Comparison of ENCODE assay signal across 20 mouse cellular contexts in genomic region chr8:86862837-86863236, GRCm38 (mm10). TPM values are rescaled to one million over a fixed set of nuclear protein-coding genes. Genes with fewer than 3 reads are reported as not detected.
DNase-seq lines count a peak whose midpoint lies in the region; ATAC-seq and TF ChIP-seq lines count a peak whose summit lies in the region.
"Had no signal": no experiment of that assay in that cellular context is flagged by ENCODE, and none has a peak within 500 bp of the region (broad histone marks: within the 10 kb centered on the region; RNA-seq: fewer than 3 reads in every experiment).

No protein-coding gene starts in this region.

- H3K9me3 ChIP-seq in heart, embryonic 15.5 days (replicated peaks) = no peaks in the 10 kb centered on the region
- no peaks in the 10 kb centered on the region for H3K9me3 ChIP-seq in midbrain, embryonic 11.5 days (ENCODE audit: control insufficient read depth, low read length)
- no peaks in the 10 kb centered on the region for H3K9me3 ChIP-seq in midbrain, embryonic 10.5 days (replicated peaks)
- H3K9me3 ChIP-seq: embryonic facial prominence, embryonic 10.5 days; hindbrain, embryonic 10.5 days; intestine, embryonic 15.5 days had no signal

- peaks cover 25% of the 10 kb centered on the region for H3K4me1 ChIP-seq in heart, embryonic 15.5 days (replicated peaks)
- H3K4me1 ChIP-seq in midbrain, embryonic 11.5 days (ENCODE audit: control insufficient read depth, insufficient read depth, low read length) = no peaks in the 10 kb centered on the region
- H3K4me1 ChIP-seq in midbrain, embryonic 10.5 days = 0 out of 2 replicates have a peak, but pooled peaks cover 3% of the 10 kb centered on the region
- H3K4me1 ChIP-seq: hindbrain, embryonic 10.5 days had no signal

- ATAC-seq in heart, embryonic 15.5 days (replicated peaks; ENCODE audit: insufficient number of reproducible peaks, insufficient read depth, low FRiP score, low read depth) = no peak
- ATAC-seq in midbrain, embryonic 11.5 days (ENCODE audit: low FRiP score) = no peak
- ATAC-seq in Patski = peak; percentile 94
- ATAC-seq: forebrain, embryonic 14.5 days; intestine, embryonic 15.5 days had no signal

- H3ac ChIP-seq in C2C12 (ENCODE audit: control insufficient read depth, insufficient read length, low read depth) = no peak overlapping the region

- no peaks in the 10 kb centered on the region for H3K27me3 ChIP-seq in heart, embryonic 15.5 days
- no peaks in the 10 kb centered on the region for H3K27me3 ChIP-seq in midbrain, embryonic 11.5 days (ENCODE audit: control insufficient read depth, insufficient read depth, low read length)
- no peaks in the 10 kb centered on the region for H3K27me3 ChIP-seq in midbrain, embryonic 10.5 days (ENCODE audit: low read depth, poor library complexity, severe bottlenecking)
- H3K27me3 ChIP-seq in C2C12 (ENCODE audit: control insufficient read depth, insufficient read depth, insufficient read length) (no peaks in the 10 kb centered on the region), Patski (no peaks in the 10 kb centered on the region)
- H3K27me3 ChIP-seq: CH12.LX; intestine, embryonic 15.5 days had no signal

- DNase-seq in heart, postnatal 10 days = no peak
- peak; percentile 26 for DNase-seq in midbrain, embryonic 11.5 days (ENCODE audit: low spot score, missing footprints)
- no peak for DNase-seq in midbrain, embryonic 10.5 days (ENCODE audit: low spot score)
- DNase-seq in Patski (ENCODE audit: low read depth, low spot score) = no peak
- DNase-seq in testis, postnatal 14 days (ENCODE audit: low spot score) = no peak
- no peak for DNase-seq in kidney, postnatal 10 days
- DNase-seq: adrenal gland, adult 2 months; adrenal gland, postnatal 25 days; cerebellum, adult 2 months; cerebellum, postnatal 10 days; heart, adult 18-20 months; kidney, adult 2 months had no signal

- H3K27ac ChIP-seq in heart, embryonic 15.5 days = peak overlapping the region; percentile 25
- no peak overlapping the region for H3K27ac ChIP-seq in midbrain, embryonic 11.5 days (ENCODE audit: low read depth, low read length)
- H3K27ac ChIP-seq in midbrain, embryonic 10.5 days (replicated peaks) = no peak overlapping the region
- H3K27ac ChIP-seq: embryonic facial prominence, embryonic 10.5 days; hindbrain, embryonic 10.5 days; hindbrain, embryonic 14.5 days; intestine, embryonic 15.5 days had no signal

- H3K79me2 ChIP-seq in C2C12 (ENCODE audit: control insufficient read depth, insufficient read depth) = peaks cover 92% of the 10 kb centered on the region

- WGBS in heart, embryonic 15.5 days = 31% methylated on average over 4 of the region's 4 CpGs
- 90% methylated on average over 4 of the region's 4 CpGs for WGBS in midbrain, embryonic 11.5 days
- WGBS in midbrain, embryonic 10.5 days = 93% methylated on average over 4 of the region's 4 CpGs

- CTCF ChIA-PET in Patski (lab: Charles Lee) = interaction anchor here (1.1 kb wide), 1 partner anchor 14 kb away, joined by 4 read pairs; no protein-coding TSS in a partner anchor

- peaks cover 50% of the 10 kb centered on the region for H3K79me3 ChIP-seq in C2C12 (ENCODE audit: low read depth)

- in situ Hi-C loops in Patski (cut with MboI; ENCODE audit: low pct_unique_long_range_greater_than_20kb) = no loop called here

- H3K9ac ChIP-seq in heart, embryonic 15.5 days = no peak overlapping the region
- H3K9ac ChIP-seq in midbrain, embryonic 11.5 days (ENCODE audit: low read length) = no peak overlapping the region
- H3K9ac ChIP-seq: hindbrain, embryonic 14.5 days; intestine, embryonic 15.5 days had no signal

- no peak overlapping the region for H3K4me3 ChIP-seq in heart, embryonic 15.5 days
- H3K4me3 ChIP-seq in midbrain, embryonic 11.5 days (ENCODE audit: low read depth, low read length) = no peak overlapping the region
- no peak overlapping the region for H3K4me3 ChIP-seq in midbrain, embryonic 10.5 days
- H3K4me3 ChIP-seq in C2C12 (ENCODE audit: insufficient read depth, poor library complexity, severe bottlenecking) = no peak overlapping the region
- H3K4me3 ChIP-seq: embryonic facial prominence, embryonic 10.5 days; hindbrain, embryonic 10.5 days; intestine, embryonic 15.5 days had no signal

- no peak for TF ChIP-seq CTCF in C2C12 (IDR thresholded peaks at IDR 0.05; ENCODE audit: control insufficient read depth, insufficient read depth, insufficient read length)
- TF ChIP-seq CTCF in Patski (IDR thresholded peaks at IDR 0.05) = no peak

- POLR2A ChIA-PET in Patski (lab: Charles Lee) = interaction anchor here (1.6 kb wide), 1 partner anchor 14 kb away, joined by 3 read pairs; no protein-coding TSS in a partner anchor

- intact Hi-C loops in heart, postnatal 10 days (cut with DNase I) = no loop called here

- 0 out of 2 replicates have a peak, but pooled peaks cover 8% of the 10 kb centered on the region for H3K36me3 ChIP-seq in heart, embryonic 15.5 days
- H3K36me3 ChIP-seq in midbrain, embryonic 11.5 days (ENCODE audit: control insufficient read depth, insufficient read depth, low read length) = peaks cover 3% of the 10 kb centered on the region; the same call in 1 of the 2 replicates
- peaks cover 39% of the 10 kb centered on the region for H3K36me3 ChIP-seq in midbrain, embryonic 10.5 days
- H3K36me3 ChIP-seq in C2C12 (ENCODE audit: control insufficient read depth, insufficient read depth) = peaks cover 32% of the 10 kb centered on the region
- H3K36me3 ChIP-seq: intestine, embryonic 15.5 days had no signal

- no peak overlapping the region for H3K4me2 ChIP-seq in heart, embryonic 15.5 days
- no peak overlapping the region for H3K4me2 ChIP-seq in midbrain, embryonic 11.5 days
- H3K4me2 ChIP-seq: hindbrain, embryonic 14.5 days; intestine, embryonic 15.5 days had no signal

TF ChIP-seq in C2C12, 6 proteins besides CTCF, POLR2A, EP300 and RAD21:
- TF ChIP-seq CEBPB (IDR thresholded peaks at IDR 0.05; ENCODE audit: low read depth) (peak; percentile 6), USF1 (IDR thresholded peaks at IDR 0.05; ENCODE audit: low read depth) (no peak)

RNA-seq across cellular contexts. Expression of gene N4bp1, which starts 22.2 kb away (rescaled TPM):
- 5.5 and 6.7 TPM in 2 replicates for polyA plus RNA-seq in heart, embryonic 15.5 days (2015; fragmentation: Nextera tagmentation; extraction: Ambion mirVana)
- 10 to 100 TPM; 19.6 to 24.6 TPM for total RNA-seq in heart, postnatal 10 days (2021)
- polyA plus RNA-seq in midbrain, embryonic 11.5 days (2014; fragmentation: Nextera tagmentation; extraction: Ambion mirVana) = 10.2 and 10.8 TPM in 2 replicates
- 9.2 and 9.7 TPM in 2 replicates for polyA plus RNA-seq in midbrain, embryonic 10.5 days (2016; fragmentation: Nextera tagmentation; extraction: Ambion mirVana)
- polyA plus RNA-seq in C2C12 (2012; fragmentation: generic; extraction: Trizol) = 6.4 TPM
- polyA plus RNA-seq in Patski (2021) = 35.2 TPM
